Mouse (Mus musculus) intestine, postnatal 0 days (tissue): ENCODE measurements around the gene D630003M21Rik. TPM values are rescaled to one million over a fixed set of nuclear protein-coding genes. Genes with fewer than 3 reads are reported as not detected.

ENCODE experiments used
- ATAC-seq: fragments of 200-750 bp; cut with Nextera tagmentation; 2 replicates; pipeline ENCODE4 v1.8.0; 2017; ENCODE audit warnings: mild to moderate bottlenecking, moderate TSS enrichment, moderate library complexity
- H3K27ac ChIP-seq: fragments of 300-500 bp; sonication (generic); 2 replicates; pipeline ENCODE4 v1.5.1; 2014; ENCODE audit warnings: mild to moderate bottlenecking, low read depth, low read length, moderate library complexity
- H3K27me3 ChIP-seq: fragments of 300-500 bp; sonication (generic); replicated peaks from 2 replicates; pipeline ENCODE4 v1.6.1; 2014; ENCODE audit warnings: low read length, mixed read lengths; ENCODE audit not compliant: control insufficient read depth, insufficient read depth
- H3K36me3 ChIP-seq: fragments of 300-500 bp; sonication (generic); 2 replicates; pipeline ENCODE4 v1.6.1; 2014; ENCODE audit warnings: mild to moderate bottlenecking, moderate library complexity; ENCODE audit not compliant: control insufficient read depth, insufficient read depth
- H3K4me1 ChIP-seq: fragments of 300-500 bp; sonication (generic); replicated peaks from 2 replicates; pipeline ENCODE4 v1.6.1; 2014; ENCODE audit warnings: antibody characterized with exemption, low read length, mixed read lengths; ENCODE audit not compliant: control insufficient read depth, insufficient read depth
- H3K4me2 ChIP-seq: fragments of 300-500 bp; sonication (generic); replicated peaks from 2 replicates; pipeline ENCODE4 v1.6.1; 2014; ENCODE audit warnings: low read depth, mild to moderate bottlenecking, moderate library complexity
- H3K4me3 ChIP-seq: fragments of 300-500 bp; sonication (generic); 2 replicates; pipeline ENCODE4 v1.5.1; 2014; ENCODE audit warnings: low read depth, low read length
- H3K9ac ChIP-seq: fragments of 300-500 bp; sonication (generic); 2 replicates; pipeline ENCODE4 v1.6.1; 2014; ENCODE audit warnings: mild to moderate bottlenecking, low read depth, low read length
- H3K9me3 ChIP-seq: fragments of 300-500 bp; sonication (generic); 2 replicates; pipeline ENCODE4 v1.6.1; 2016; ENCODE audit warnings: mixed run types; ENCODE audit not compliant: control insufficient read depth
- CTCF ChIP-seq: sonication (generic); IDR thresholded peaks from 2 replicates; pipeline ENCODE4 v1.5.1; 2016; ENCODE audit warnings: low read depth, mild to moderate bottlenecking, control low read depth, antibody characterized with exemption, moderate library complexity
- WGBS: fragments of 180-500 bp; shearing (Covaris S2); extraction: QIAGEN DNeasy Blood & Tissue Kit; methylation state at CpG from one replicate; pipeline ENCODE4 v1.1.7; 2014; 5-methylcytosine and 5-hydroxymethylcytosine counted together
- polyA plus RNA-seq: library from polyadenylated mRNA; unstranded; fragments of >200 nt; fragmentation: Nextera tagmentation; extraction: Ambion mirVana; gene quantifications from 2 replicates; pipeline ENCODE4 v1.2.1, GENCODE M21; 2015

D630003M21Rik gene
- polyA plus RNA-seq, 1 experiment from 2014 or later, result 0.76 TPM

DNA sequence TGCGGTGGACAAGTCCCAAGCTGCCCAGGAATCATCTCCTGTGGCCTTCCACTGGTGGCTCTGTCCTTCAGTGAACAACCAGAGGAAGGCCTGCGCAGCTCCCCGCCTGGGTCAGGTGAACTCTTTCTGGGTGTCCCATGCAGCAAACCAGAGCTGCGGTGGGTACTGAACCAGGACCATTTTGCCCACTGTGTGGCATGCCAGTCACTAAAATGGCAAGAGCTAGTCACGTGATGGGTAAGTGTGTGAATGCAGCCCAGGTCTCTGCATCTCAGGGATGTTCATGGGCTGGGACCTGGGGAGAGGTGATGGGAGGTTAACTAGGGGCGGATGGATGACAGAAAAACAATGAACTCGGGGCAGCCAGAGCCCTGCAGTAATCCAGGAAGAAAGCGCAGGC is 41.0 kb upstream of the D630003M21Rik start:
- Histone ChIP-seq H3K9ac (no peak overlapping the region), H3K4me2 (no peak overlapping the region), H3K4me3 (no peak overlapping the region), H3K4me1 (no peaks in the 10 kb centered on the region), H3K36me3 (no peaks in the 10 kb centered on the region), H3K27ac (no peak overlapping the region), H3K9me3 (no peaks in the 10 kb centered on the region), H3K27me3 (no peaks in the 10 kb centered on the region)
- TF ChIP-seq CTCF, result no peak
- WGBS, result 81% methylated on average over 8 of the region's 8 CpGs
- no peak for ATAC-seq

- 84% methylated on average over 3 of the region's 3 CpGs for WGBS
Observed at GRCm38 (mm10) chr2:158264877-158265276, 35.9 kb upstream of the D630003M21Rik start.

DNA sequence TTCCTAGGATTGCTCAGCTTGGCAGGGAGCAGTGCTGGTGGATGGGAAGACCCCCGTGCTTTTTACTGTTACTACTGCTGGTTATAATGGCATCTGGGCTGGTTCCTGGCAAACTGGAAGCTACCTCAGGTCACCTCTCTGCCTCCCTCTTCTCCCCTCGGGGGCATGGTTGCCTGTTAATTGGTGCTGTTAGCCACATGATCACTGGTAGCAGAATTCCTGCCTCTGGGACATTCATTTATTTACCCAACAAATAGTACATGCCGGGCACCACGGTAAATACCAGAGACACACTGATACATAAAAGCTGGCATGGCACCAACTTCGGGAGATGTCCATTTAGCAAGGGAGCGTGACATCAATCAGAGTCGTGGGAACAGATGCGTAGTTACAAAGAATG is 30.5 kb upstream of the D630003M21Rik start:
- H3K36me3 ChIP-seq, result no peaks in the 10 kb centered on the region
- H3K9me3 ChIP-seq, result no peaks in the 10 kb centered on the region
- no peaks in the 10 kb centered on the region for H3K27me3 ChIP-seq
- H3K4me3 ChIP-seq, result no peak overlapping the region
- no peak for ATAC-seq
- no peaks in the 10 kb centered on the region for H3K4me1 ChIP-seq
- WGBS, result 67% methylated on average over 8 of the region's 8 CpGs
- H3K9ac ChIP-seq, result no peak overlapping the region
- no peak for TF ChIP-seq CTCF
- no peak overlapping the region for H3K4me2 ChIP-seq
- H3K27ac ChIP-seq, result no peak overlapping the region

More at GRCm38 (mm10) chr2:158264877-158265276, 35.9 kb upstream of the D630003M21Rik start:
- H3K36me3 ChIP-seq, result no peaks in the 10 kb centered on the region
- no peak overlapping the region for H3K27ac ChIP-seq
- no peaks in the 10 kb centered on the region for H3K4me1 ChIP-seq
- H3K4me3 ChIP-seq, result no peak overlapping the region
- no peak for ATAC-seq
- H3K4me2 ChIP-seq, result no peak overlapping the region
- TF ChIP-seq CTCF, result no peak
- H3K9ac ChIP-seq, result no peak overlapping the region
- no peaks in the 10 kb centered on the region for H3K27me3 ChIP-seq
- H3K9me3 ChIP-seq, result no peaks in the 10 kb centered on the region

DNA sequence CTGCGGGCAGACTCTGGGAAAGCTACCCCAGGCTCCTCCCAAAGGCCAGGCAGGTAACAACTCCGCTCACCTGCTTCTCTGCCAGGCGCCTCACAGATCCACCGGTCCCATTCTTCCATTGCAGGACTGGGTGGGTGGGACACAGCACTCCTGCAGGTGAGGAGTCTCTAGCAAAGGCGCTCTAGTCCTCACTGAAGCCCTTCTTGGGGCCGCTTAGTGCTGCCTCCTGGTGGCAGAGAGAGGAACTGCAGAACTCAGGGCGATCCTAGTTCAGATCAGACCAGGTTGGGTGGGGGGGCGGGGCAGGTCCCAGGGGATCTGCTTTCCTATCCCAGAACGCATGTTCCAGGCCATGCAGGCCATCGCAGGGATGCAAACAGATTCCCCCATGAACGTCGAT is 29.8 kb upstream of the D630003M21Rik start:
- WGBS, result 17% methylated on average over 12 of the region's 12 CpGs
- H3K4me2 ChIP-seq, result no peak overlapping the region
- H3K9me3 ChIP-seq, result no peaks in the 10 kb centered on the region

GRCm38 (mm10) chr2:158258005-158258418 is 29.0 kb upstream of the D630003M21Rik start, which contains the start of gene Bpi:
Gene Bpi, plus strand, starts transcription at chr2:158258094.
- no peak for ATAC-seq
- H3K4me2 ChIP-seq, result no peak within 1 kb of the TSS
- no peak within 1 kb of the TSS for H3K9ac ChIP-seq
- no peaks in the 10 kb centered on the region for H3K4me1 ChIP-seq
- H3K9me3 ChIP-seq, result no peaks in the 10 kb centered on the region
- WGBS, result 75% methylated on average over 18 of the region's 18 CpGs
- no peak for TF ChIP-seq CTCF
- H3K4me3 ChIP-seq, result no peak within 1 kb of the TSS
- no peaks in the 10 kb centered on the region for H3K27me3 ChIP-seq
- H3K27ac ChIP-seq, result no peak within 1 kb of the TSS; the same call in 1 of the 2 replicates
- no peaks in the 10 kb centered on the region for H3K36me3 ChIP-seq

More for the DNA sequence above, 29.8 kb upstream of the D630003M21Rik start:
- peak; percentile 84 for TF ChIP-seq CTCF
- Histone ChIP-seq H3K4me1 (no peaks in the 10 kb centered on the region), H3K4me3 (no peak overlapping the region), H3K9ac (no peak overlapping the region), H3K27ac (no peak overlapping the region), H3K36me3 (no peaks in the 10 kb centered on the region), H3K27me3 (no peaks in the 10 kb centered on the region)
- peak; percentile 56 for ATAC-seq

DNA sequence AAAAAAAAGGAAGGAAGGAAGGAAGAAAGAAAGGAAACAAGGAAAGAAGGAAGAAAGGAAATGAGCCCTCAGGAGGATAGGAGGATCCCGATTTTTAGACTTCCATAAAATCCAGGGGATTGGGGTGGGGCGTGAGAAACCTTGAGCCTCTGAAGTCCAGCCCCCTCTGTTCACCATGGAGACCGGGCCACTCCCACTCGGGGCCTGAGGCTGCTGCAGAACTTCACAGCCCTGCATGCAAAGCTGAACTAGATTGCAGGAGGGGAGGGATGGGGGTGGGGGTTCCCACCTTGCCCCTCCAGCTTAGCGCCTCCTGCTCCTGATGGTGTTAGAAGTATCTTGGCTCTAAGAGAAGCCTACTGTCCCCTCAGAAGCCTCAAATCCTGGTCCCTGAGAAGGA is 27.9 kb upstream of the D630003M21Rik start:
- Histone ChIP-seq H3K9me3 (no peaks in the 10 kb centered on the region), H3K4me3 (no peak overlapping the region), H3K4me2 (no peak overlapping the region), H3K9ac (no peak overlapping the region), H3K27me3 (no peaks in the 10 kb centered on the region), H3K36me3 (no peaks in the 10 kb centered on the region), H3K27ac (no peak overlapping the region), H3K4me1 (no peaks in the 10 kb centered on the region)
- WGBS, result 11% methylated on average over 5 of the region's 5 CpGs
- ATAC-seq, result no peak
- TF ChIP-seq CTCF, result no peak

DNA sequence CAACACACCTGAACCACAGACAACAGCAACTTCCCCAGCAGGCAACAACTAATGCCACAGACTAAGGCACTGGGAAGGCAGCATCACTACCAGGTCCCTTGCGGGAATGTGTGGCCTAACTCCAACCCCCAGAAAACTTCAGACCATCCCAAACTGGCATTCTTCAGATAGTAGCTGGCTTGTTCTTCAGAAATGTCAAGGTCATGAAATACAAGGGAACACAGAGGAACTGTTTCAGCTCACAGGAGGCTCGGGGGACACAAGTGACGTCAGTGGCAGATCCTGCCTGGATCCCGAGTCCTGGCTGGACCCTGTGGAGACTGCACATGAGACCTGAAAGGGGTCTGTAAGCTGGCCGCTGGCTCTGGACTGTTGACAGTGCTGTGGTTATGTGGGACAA is 24.8 kb upstream of the D630003M21Rik start:
- Histone ChIP-seq H3K4me1 (no peaks in the 10 kb centered on the region), H3K4me2 (no peak overlapping the region), H3K27ac (no peak overlapping the region), H3K36me3 (no peaks in the 10 kb centered on the region), H3K4me3 (no peak overlapping the region), H3K9ac (no peak overlapping the region), H3K9me3 (no peaks in the 10 kb centered on the region), H3K27me3 (no peaks in the 10 kb centered on the region)
- ATAC-seq, result no peak
- no peak for TF ChIP-seq CTCF
- 79% methylated on average over 5 of the region's 5 CpGs for WGBS
